Mouse (Mus musculus) C2C12 (cell line): ENCODE results near the gene Il25. TPM values are rescaled to one million over a fixed set of nuclear protein-coding genes. Genes with fewer than 3 reads are reported as not detected.

Experiments
- H3K27me3 ChIP-seq: one replicate; pipeline ENCODE4 v1.6.1; 2011; ENCODE audit not compliant: control insufficient read depth, insufficient read depth, insufficient read length
- H3K36me3 ChIP-seq: one replicate; pipeline ENCODE4 v1.6.1; 2011; ENCODE audit not compliant: control insufficient read depth, insufficient read depth
- H3K4me3 ChIP-seq: one replicate; pipeline ENCODE4 v1.5.1; 2011; ENCODE audit warnings: mild to moderate bottlenecking, control low read depth; ENCODE audit not compliant: poor library complexity, insufficient read depth, severe bottlenecking
- H3K79me2 ChIP-seq: one replicate; pipeline ENCODE4 v1.6.1; 2011; ENCODE audit not compliant: control insufficient read depth, insufficient read depth
- H3K79me3 ChIP-seq: one replicate; pipeline ENCODE4 v1.6.1; 2011; ENCODE audit warnings: low read depth, control low read depth
- H3ac ChIP-seq: one replicate; pipeline ENCODE3; 2011; ENCODE audit warnings: low read depth; ENCODE audit not compliant: control insufficient read depth, insufficient read length
- CEBPB ChIP-seq: IDR thresholded peaks from one replicate; pipeline ENCODE4 v1.6.1; 2011; ENCODE audit warnings: low read depth, mild to moderate bottlenecking, control low read depth, moderate library complexity
- CTCF ChIP-seq: IDR thresholded peaks from one replicate; pipeline ENCODE4 v1.5.1; 2011; ENCODE audit not compliant: control insufficient read depth, insufficient read depth, insufficient read length
- FOSL1 ChIP-seq: IDR thresholded peaks from one replicate; pipeline ENCODE4 v1.8.0; 2011; ENCODE audit warnings: mild to moderate bottlenecking, low read length; ENCODE audit not compliant: poor library complexity, insufficient read depth, severe bottlenecking
- MAX ChIP-seq: IDR thresholded peaks from one replicate; pipeline ENCODE4 v1.6.1; 2011; ENCODE audit warnings: mild to moderate bottlenecking, control low read depth
- MYOD1 ChIP-seq: IDR thresholded peaks from one replicate; pipeline ENCODE4 v1.6.1; 2011; ENCODE audit warnings: low read depth; ENCODE audit not compliant: control insufficient read depth, insufficient read length
- MYOG ChIP-seq: IDR thresholded peaks from one replicate; pipeline ENCODE4 v1.6.1; 2011; ENCODE audit not compliant: control insufficient read depth, insufficient read length; ENCODE audit errors: extremely low read depth
- USF1 ChIP-seq: IDR thresholded peaks from one replicate; pipeline ENCODE4 v1.6.1; 2011; ENCODE audit warnings: low read depth, mild to moderate bottlenecking, control low read depth, moderate library complexity
- long read RNA-seq, 2 experiments: library from polyadenylated mRNA; unstranded; transcript quantifications; one replicate each; pipeline ENCODE4 v2.0.0; 2019 to 2020
- polyA plus RNA-seq: library from polyadenylated mRNA; unstranded; fragments of >200 nt; fragmentation: generic; extraction: Trizol; gene quantifications from one replicate; pipeline ENCODE4 v1.2.1, GENCODE M21; 2012; ENCODE audit warnings: missing spikeins

The Il25 gene
- polyA plus RNA-seq, result not detected
- long read RNA-seq, experiment 1, result 0 reads
- long read RNA-seq, experiment 2, result 0 reads

DNA sequence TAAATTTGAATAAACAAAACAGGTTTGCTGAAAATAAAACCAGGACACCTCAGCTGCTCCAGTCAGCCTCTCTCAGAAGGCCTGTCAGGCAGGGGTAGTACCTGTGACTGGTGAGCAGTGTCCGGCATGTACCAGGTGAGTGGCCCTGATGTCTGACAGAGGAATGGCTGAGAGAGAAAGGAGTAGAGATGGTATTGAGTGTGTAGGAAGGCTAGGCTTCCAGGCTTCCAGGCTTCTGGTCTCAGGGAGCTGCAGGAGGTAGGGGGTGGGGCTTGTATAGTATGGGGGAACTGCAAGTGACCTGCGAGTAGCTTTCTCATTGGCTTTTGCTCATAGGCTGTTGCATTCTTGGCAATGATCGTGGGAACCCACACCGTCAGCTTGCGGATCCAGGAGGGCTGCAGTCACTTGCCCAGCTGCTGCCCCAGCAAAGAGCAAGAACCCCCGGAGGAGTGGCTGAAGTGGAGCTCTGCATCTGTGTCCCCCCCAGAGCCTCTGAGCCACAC is at the start of gene Il25:
TSS of gene Il25 (plus strand) at position 51 of the 506 bp plus-strand sequence.
- H3K27me3 ChIP-seq, result peaks cover 19% of the 10 kb centered on the region
- TF ChIP-seq MYOD1 (no peak), FOSL1 (no peak), USF1 (no peak), MAX (no peak), CTCF (no peak), MYOG (no peak), CEBPB (no peak)
- H3K79me2 ChIP-seq, result no peaks in the 10 kb centered on the region
- H3K36me3 ChIP-seq, result no peaks in the 10 kb centered on the region
- no peak within 1 kb of the TSS for H3K4me3 ChIP-seq
- no peak within 1 kb of the TSS for H3ac ChIP-seq
- H3K79me3 ChIP-seq, result no peaks in the 10 kb centered on the region

DNA sequence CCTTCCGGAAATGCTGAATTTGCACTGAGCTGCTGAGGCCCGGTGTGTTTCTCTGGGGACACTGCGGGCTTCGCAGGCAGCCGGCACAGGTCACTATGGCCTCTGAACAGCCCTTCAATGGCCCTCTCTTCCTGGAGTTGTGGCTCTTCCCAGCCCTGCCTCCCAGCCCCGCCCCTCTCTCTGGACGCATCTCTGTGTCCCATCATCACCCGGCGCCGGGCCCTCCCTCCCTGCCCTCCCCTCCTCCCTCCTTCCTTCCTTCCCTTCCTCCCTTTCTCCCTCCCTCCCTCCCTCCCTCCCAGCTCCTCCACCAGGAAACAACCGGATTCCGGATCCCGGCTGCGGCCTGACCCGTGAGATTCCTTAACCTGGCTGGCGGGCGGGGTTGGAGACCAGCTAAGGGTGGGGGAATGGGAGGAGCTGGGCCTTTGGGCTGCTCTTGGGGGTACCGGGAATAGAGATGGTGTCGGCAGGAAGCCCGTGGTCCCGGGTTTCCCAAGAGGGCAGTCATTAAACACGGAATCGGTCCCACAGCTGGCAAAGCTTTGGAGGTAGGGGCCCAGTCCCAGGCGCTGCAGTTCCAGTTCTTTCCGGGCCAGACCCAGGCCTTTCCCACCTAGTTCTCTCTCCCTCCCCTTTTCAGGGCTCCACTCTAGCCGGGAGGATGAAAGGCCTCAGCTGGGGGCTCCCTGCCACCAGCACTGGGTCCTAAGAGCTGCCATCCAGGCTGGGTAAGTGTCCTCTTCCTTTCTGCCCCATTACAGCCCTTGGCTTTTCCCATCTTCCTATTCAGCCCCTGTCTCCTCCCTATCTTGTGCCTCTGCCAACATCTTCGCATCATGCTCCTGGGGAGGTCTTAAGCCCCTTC is 49.1 kb upstream of the Il25 start, which contains the start of the genes Bcl2l2 and Gm20521:
TSS of gene Bcl2l2 (plus strand) at position 224 of the 868 bp plus-strand sequence.
TSS of gene Gm20521 (plus strand) at position 288 of the 868 bp plus-strand sequence.
- peaks cover 16% of the 10 kb centered on the region for H3K79me3 ChIP-seq
- TF ChIP-seq MAX (no peak), MYOD1 (no peak), CTCF (no peak), CEBPB (no peak), MYOG (no peak), USF1 (no peak), FOSL1 (no peak)
- H3K79me2 ChIP-seq, result peaks cover 36% of the 10 kb centered on the region
- H3K4me3 ChIP-seq, result peak within 1 kb of the TSS; percentile 78
- no peaks in the 10 kb centered on the region for H3K27me3 ChIP-seq
- peak within 1 kb of the TSS; percentile 82 for H3ac ChIP-seq
- peaks cover 13% of the 10 kb centered on the region for H3K36me3 ChIP-seq

DNA sequence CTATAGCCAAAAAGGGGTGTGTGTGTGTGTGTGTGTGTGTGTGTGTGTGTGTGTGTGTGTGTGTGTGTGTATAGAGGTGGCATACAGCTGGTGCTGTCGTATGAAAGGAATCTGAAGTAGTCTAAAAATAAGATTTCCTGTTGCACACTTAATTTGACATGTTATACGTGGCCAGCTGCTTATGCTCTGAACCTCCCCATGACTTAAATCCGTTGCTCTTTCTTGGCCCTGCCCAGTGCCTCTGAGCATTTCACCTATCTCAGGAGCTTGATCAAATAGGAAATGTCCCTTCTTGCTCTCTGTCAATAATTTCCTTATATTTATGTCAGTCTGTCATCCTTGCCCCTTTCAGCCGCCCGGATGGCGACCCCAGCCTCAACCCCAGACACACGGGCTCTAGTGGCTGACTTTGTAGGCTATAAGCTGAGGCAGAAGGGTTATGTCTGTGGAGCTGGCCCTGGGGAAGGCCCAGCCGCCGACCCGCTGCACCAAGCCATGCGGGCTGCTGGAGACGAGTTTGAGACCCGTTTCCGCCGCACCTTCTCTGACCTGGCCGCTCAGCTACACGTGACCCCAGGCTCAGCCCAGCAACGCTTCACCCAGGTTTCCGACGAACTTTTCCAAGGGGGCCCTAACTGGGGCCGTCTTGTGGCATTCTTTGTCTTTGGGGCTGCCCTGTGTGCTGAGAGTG is 48.3 kb upstream of the Il25 start:
- TF ChIP-seq MAX (no peak), CEBPB (no peak), CTCF (no peak), MYOD1 (no peak), MYOG (no peak), FOSL1 (no peak), USF1 (no peak)
- H3K79me3 ChIP-seq, result peaks cover 16% of the 10 kb centered on the region

DNA sequence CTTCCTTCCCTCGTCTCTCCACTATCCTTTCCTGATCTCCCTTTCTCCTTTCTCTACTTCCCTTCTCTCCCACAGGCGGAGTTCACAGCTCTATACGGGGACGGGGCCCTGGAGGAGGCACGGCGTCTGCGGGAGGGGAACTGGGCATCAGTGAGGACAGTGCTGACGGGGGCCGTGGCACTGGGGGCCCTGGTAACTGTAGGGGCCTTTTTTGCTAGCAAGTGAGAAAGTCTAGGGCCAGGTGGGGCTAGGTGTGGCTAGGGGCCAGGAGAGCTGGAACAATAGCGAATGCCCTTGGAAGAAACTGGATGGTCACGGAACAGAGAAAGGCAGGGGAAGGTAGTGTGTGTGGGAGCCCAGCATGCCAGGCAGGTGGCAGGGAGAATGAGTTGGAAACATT is 47.2 kb upstream of the Il25 start:
- Histone ChIP-seq H3K27me3 (no peaks in the 10 kb centered on the region), H3ac (no peak overlapping the region), H3K79me3 (peaks cover 16% of the 10 kb centered on the region), H3K79me2 (peaks cover 36% of the 10 kb centered on the region), H3K4me3 (no peak overlapping the region), H3K36me3 (peaks cover 13% of the 10 kb centered on the region)
- no peak for TF ChIP-seq MAX
- TF ChIP-seq CTCF, result no peak
- no peak for TF ChIP-seq USF1
- TF ChIP-seq FOSL1, result no peak
- no peak for TF ChIP-seq CEBPB
- TF ChIP-seq MYOD1, result no peak
- TF ChIP-seq MYOG, result no peak

More for the DNA sequence above, 48.3 kb upstream of the Il25 start:
- Histone ChIP-seq H3K27me3 (no peaks in the 10 kb centered on the region), H3K36me3 (peaks cover 13% of the 10 kb centered on the region), H3ac (peak overlapping the region; percentile 82), H3K79me2 (peaks cover 36% of the 10 kb centered on the region), H3K4me3 (peak overlapping the region; percentile 78)

DNA sequence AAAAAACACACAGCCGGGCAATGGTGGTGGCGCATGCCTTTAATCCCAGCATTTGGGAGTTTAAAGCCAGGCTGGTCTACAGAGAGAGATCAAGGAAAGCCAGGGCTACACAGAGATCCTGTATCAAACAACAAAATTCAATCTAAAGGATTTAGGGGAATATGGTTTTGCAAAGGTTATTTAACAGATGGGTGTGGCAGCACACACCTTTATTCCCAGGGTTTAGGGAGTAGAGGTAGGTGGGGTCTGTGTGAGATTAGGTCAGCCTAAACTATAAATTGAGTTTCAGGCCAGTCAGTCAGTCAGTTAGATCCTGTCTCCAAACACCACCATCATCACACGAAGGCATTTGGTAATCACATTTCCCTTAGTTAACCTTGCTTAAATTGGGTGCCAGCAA is 40.3 kb upstream of the Il25 start, which contains the start of gene Pabpn1:
TSS of gene Pabpn1 (plus strand) at position 301 of the 400 bp plus-strand sequence.
- Histone ChIP-seq H3K79me2 (peaks cover 31% of the 10 kb centered on the region), H3K79me3 (peaks cover 25% of the 10 kb centered on the region), H3ac (no peak within 1 kb of the TSS), H3K4me3 (peak within 1 kb of the TSS; percentile 12), H3K27me3 (no peaks in the 10 kb centered on the region), H3K36me3 (peaks cover 19% of the 10 kb centered on the region)
- TF ChIP-seq USF1 (no peak), FOSL1 (no peak)
